Mouse (Mus musculus): ENCODE results near the gene Tnfsf13. TPM values are rescaled to one million over a fixed set of nuclear protein-coding genes. Genes with fewer than 3 reads are reported as not detected.

Gene Tnfsf13
- total and polyA plus RNA-seq, 2 experiments from 2014 or later: 0.57 TPM; not detected in 1

GRCm38 (mm10) chr11:69686377-69686776 lies 793 bp upstream of the Tnfsf13 start:
- TF ChIP-seq CTCF (IDR thresholded peaks at IDR 0.05; ENCODE audit: low read depth) (no peak), EP300 (IDR thresholded peaks at IDR 0.05; ENCODE audit: low read depth) (no peak)
- Histone ChIP-seq H3K4me1 (ENCODE audit: control insufficient read depth, insufficient read depth) (peaks cover 22% of the 10 kb centered on the region), H3K4me3 (ENCODE audit: low read depth, low read length) (no peak overlapping the region), H3K9ac (replicated peaks; ENCODE audit: low read depth, low read length) (no peak overlapping the region), H3K9me3 (replicated peaks; ENCODE audit: control insufficient read depth, low read length) (no peaks in the 10 kb centered on the region), H3K36me3 (replicated peaks; ENCODE audit: control insufficient read depth, insufficient read depth, low read length) (no peaks in the 10 kb centered on the region), H3K27me3 (ENCODE audit: control insufficient read depth, insufficient read depth, low read length) (no peaks in the 10 kb centered on the region), H3K27ac (ENCODE audit: low read depth) (peak overlapping the region; percentile 87), H3K4me2 (ENCODE audit: low read depth, low read length) (peak overlapping the region; percentile 41; the same call in 1 of the 2 replicates)
- DNase-seq (ENCODE audit: low spot score) (peak; percentile 47), ATAC-seq (ENCODE audit: insufficient read depth, low read depth) (no peak)
- WGBS: 11% methylated on average over 4 of the region's 4 CpGs

- Histone ChIP-seq H3K27me3 (ENCODE audit: control insufficient read depth, insufficient read depth, low read length) (no peaks in the 10 kb centered on the region), H3K4me3 (ENCODE audit: low read depth, low read length) (no peak overlapping the region), H3K9me3 (replicated peaks; ENCODE audit: control insufficient read depth, low read length) (no peaks in the 10 kb centered on the region), H3K4me2 (ENCODE audit: low read depth, low read length) (no peak overlapping the region), H3K36me3 (replicated peaks; ENCODE audit: control insufficient read depth, insufficient read depth, low read length) (no peaks in the 10 kb centered on the region), H3K9ac (replicated peaks; ENCODE audit: low read depth, low read length) (0 out of 2 replicates have a peak overlapping the region, but pooled peaks have one; percentile 14), H3K4me1 (ENCODE audit: control insufficient read depth, insufficient read depth) (peaks cover 28% of the 10 kb centered on the region), H3K27ac (ENCODE audit: low read depth) (peak overlapping the region; percentile 87)
- no peak for DNase-seq (ENCODE audit: low spot score)
- ATAC-seq (ENCODE audit: insufficient read depth, low read depth): no peak
- TF ChIP-seq CTCF (IDR thresholded peaks at IDR 0.05; ENCODE audit: low read depth) (no peak), EP300 (IDR thresholded peaks at IDR 0.05; ENCODE audit: low read depth) (no peak)
- 87% methylated on average over 6 of the region's 6 CpGs for WGBS
These were observed 648 bp downstream of the Tnfsf13 start for GRCm38 (mm10) chr11:69684936-69685335.

GRCm38 (mm10) chr11:69684128-69684745 lies 1.3 kb downstream of the Tnfsf13 start:
- DNase-seq (ENCODE audit: low spot score) (no peak), ATAC-seq (ENCODE audit: insufficient read depth, low read depth) (no peak)
- TF ChIP-seq CTCF (IDR thresholded peaks at IDR 0.05; ENCODE audit: low read depth) (no peak), EP300 (IDR thresholded peaks at IDR 0.05; ENCODE audit: low read depth) (no peak)
- H3K36me3 ChIP-seq (replicated peaks; ENCODE audit: control insufficient read depth, insufficient read depth, low read length): no peaks in the 10 kb centered on the region; the same call in 1 of the 2 replicates
- no peaks in the 10 kb centered on the region for H3K9me3 ChIP-seq (replicated peaks; ENCODE audit: control insufficient read depth, low read length)
- no peaks in the 10 kb centered on the region for H3K27me3 ChIP-seq (ENCODE audit: control insufficient read depth, insufficient read depth, low read length)
- peaks cover 28% of the 10 kb centered on the region for H3K4me1 ChIP-seq (ENCODE audit: control insufficient read depth, insufficient read depth)
- no peak overlapping the region for H3K4me3 ChIP-seq (ENCODE audit: low read depth, low read length)
- no peak overlapping the region for H3K27ac ChIP-seq (ENCODE audit: low read depth)
- 76% methylated on average over 12 of the region's 12 CpGs for WGBS
- no peak overlapping the region for H3K9ac ChIP-seq (replicated peaks; ENCODE audit: low read depth, low read length)
- H3K4me2 ChIP-seq (ENCODE audit: low read depth, low read length): no peak overlapping the region

DNA sequence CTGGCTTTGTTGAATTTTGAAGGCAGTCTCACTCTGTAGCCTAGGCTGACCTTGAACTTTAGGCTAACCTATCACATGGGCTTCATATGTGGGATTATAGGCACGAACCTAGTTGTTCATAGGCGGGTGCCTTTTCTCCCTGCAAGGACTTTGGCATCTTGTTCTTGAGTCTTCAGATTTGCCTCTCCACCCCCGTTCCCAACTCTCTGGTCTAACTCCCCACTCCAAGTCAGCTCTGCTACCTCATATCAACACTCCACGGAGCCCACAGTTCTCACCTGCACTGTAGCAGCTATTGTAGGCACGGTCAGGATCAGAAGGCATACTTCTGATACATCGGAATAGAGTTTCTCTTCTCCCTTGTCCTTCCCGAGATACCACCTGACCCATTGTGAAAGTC lies 2.0 kb downstream of the Tnfsf13 start:
- 71% methylated on average over 7 of the region's 7 CpGs for WGBS
- no peak overlapping the region for H3K4me2 ChIP-seq (ENCODE audit: low read depth, low read length)
- H3K36me3 ChIP-seq (replicated peaks; ENCODE audit: control insufficient read depth, insufficient read depth, low read length): peaks cover 4% of the 10 kb centered on the region; the same call in 1 of the 2 replicates
- no peak for DNase-seq (ENCODE audit: low spot score)
- no peak overlapping the region for H3K9ac ChIP-seq (replicated peaks; ENCODE audit: low read depth, low read length)
- ATAC-seq (ENCODE audit: insufficient read depth, low read depth): no peak
- peaks cover 28% of the 10 kb centered on the region for H3K4me1 ChIP-seq (ENCODE audit: control insufficient read depth, insufficient read depth)
- no peak for TF ChIP-seq CTCF (IDR thresholded peaks at IDR 0.05; ENCODE audit: low read depth)
- no peak for TF ChIP-seq EP300 (IDR thresholded peaks at IDR 0.05; ENCODE audit: low read depth)
- no peak overlapping the region for H3K4me3 ChIP-seq (ENCODE audit: low read depth, low read length)
- no peak overlapping the region for H3K27ac ChIP-seq (ENCODE audit: low read depth)
- no peaks in the 10 kb centered on the region for H3K9me3 ChIP-seq (replicated peaks; ENCODE audit: control insufficient read depth, low read length)
- H3K27me3 ChIP-seq (ENCODE audit: control insufficient read depth, insufficient read depth, low read length): no peaks in the 10 kb centered on the region

DNA sequence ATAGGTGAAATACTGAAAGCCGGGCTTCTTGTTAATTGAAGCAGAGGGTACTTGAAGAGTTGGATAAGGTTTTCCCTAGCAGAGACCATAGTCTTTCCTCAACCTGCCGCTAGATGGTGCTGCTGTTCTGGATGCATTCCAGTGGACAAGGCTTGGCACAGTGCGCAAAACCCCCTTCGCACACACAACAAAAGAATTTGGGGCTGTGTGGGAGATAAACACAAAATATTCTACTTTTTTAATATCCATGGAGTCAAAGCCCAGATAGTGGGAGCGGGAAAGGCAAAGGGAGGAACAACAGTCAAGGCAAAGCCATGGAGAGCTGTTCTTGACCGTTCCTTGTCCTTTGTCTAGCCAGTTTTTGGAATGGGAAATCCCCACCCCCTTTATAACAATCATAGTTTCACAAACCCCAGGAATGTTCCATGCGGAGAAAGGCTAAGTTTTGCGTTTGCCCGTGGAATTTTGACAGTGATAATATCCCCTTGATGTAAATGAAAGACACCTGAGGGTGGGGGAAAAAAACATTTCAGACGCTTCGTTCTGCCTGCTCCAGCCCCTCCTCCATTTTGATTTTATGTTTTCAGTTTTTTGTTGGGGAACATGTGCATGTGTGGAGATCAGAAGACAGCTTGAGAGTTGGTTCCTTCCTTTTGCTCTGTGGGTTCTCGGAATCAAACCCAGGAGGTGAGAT lies 2.6 kb downstream of the Tnfsf13 start:
- peak; percentile 22; the same call in 1 of the 2 replicates for ATAC-seq (ENCODE audit: insufficient read depth, low read depth)
- TF ChIP-seq CTCF (IDR thresholded peaks at IDR 0.05; ENCODE audit: low read depth): peak; percentile 91
- no peak for TF ChIP-seq EP300 (IDR thresholded peaks at IDR 0.05; ENCODE audit: low read depth)
- Histone ChIP-seq H3K27ac (ENCODE audit: low read depth) (peak overlapping the region; percentile 95), H3K4me3 (ENCODE audit: low read depth, low read length) (no peak overlapping the region), H3K4me1 (ENCODE audit: control insufficient read depth, insufficient read depth) (peaks cover 28% of the 10 kb centered on the region), H3K9me3 (replicated peaks; ENCODE audit: control insufficient read depth, low read length) (no peaks in the 10 kb centered on the region), H3K4me2 (ENCODE audit: low read depth, low read length) (peak overlapping the region; percentile 93), H3K9ac (replicated peaks; ENCODE audit: low read depth, low read length) (no peak overlapping the region), H3K36me3 (replicated peaks; ENCODE audit: control insufficient read depth, insufficient read depth, low read length) (peaks cover 10% of the 10 kb centered on the region), H3K27me3 (ENCODE audit: control insufficient read depth, insufficient read depth, low read length) (no peaks in the 10 kb centered on the region)
- DNase-seq (ENCODE audit: low spot score): peak; percentile 91
- WGBS: 19% methylated on average over 12 of the region's 12 CpGs
